Mouse (Mus musculus): Measurements from ENCODE around the gene Zmiz1. TPM values are rescaled to one million over a fixed set of nuclear protein-coding genes. Genes with fewer than 3 reads are reported as not detected.

Gene Zmiz1
- polyA plus RNA-seq, 1 experiment from 2014 or later = 6.1 TPM

GRCm38 (mm10) chr14:25611159-25611697 lies 152.2 kb downstream of the Zmiz1 start:
- H3K4me3 ChIP-seq (ENCODE audit: low read depth, low read length) = no peak overlapping the region
- H3K4me2 ChIP-seq (ENCODE audit: low read depth, low read length) = no peak overlapping the region
- peaks cover 9% of the 10 kb centered on the region for H3K4me1 ChIP-seq (ENCODE audit: control insufficient read depth, low read depth, low read length)
- H3K36me3 ChIP-seq (ENCODE audit: control insufficient read depth, insufficient read depth) = no peaks in the 10 kb centered on the region
- H3K9ac ChIP-seq (ENCODE audit: low read depth, low read length) = no peak overlapping the region
- no peaks in the 10 kb centered on the region for H3K9me3 ChIP-seq (replicated peaks; ENCODE audit: control insufficient read depth, low read length)
- 76% methylated on average over 9 of the region's 9 CpGs for WGBS (ENCODE audit: insufficient replicate concordance)
- no peak overlapping the region for H3K27ac ChIP-seq (ENCODE audit: low read length)
- H3K27me3 ChIP-seq (ENCODE audit: control insufficient read depth, insufficient read depth, low read depth, low read length) = peaks cover 25% of the 10 kb centered on the region
- ATAC-seq (ENCODE audit: low read depth) = no peak

- no peaks in the 10 kb centered on the region for H3K36me3 ChIP-seq (ENCODE audit: control insufficient read depth, insufficient read depth)
- H3K4me2 ChIP-seq (ENCODE audit: low read depth, low read length) = no peak overlapping the region
- no peak overlapping the region for H3K4me3 ChIP-seq (ENCODE audit: low read depth, low read length)
- 59% methylated on average over 10 of the region's 10 CpGs for WGBS (ENCODE audit: insufficient replicate concordance)
- no peak for ATAC-seq (ENCODE audit: low read depth)
- peaks cover 17% of the 10 kb centered on the region for H3K27me3 ChIP-seq (ENCODE audit: control insufficient read depth, insufficient read depth, low read depth, low read length)
- H3K4me1 ChIP-seq (ENCODE audit: control insufficient read depth, low read depth, low read length) = peaks cover 4% of the 10 kb centered on the region
- H3K27ac ChIP-seq (ENCODE audit: low read length) = no peak overlapping the region
- no peak overlapping the region for H3K9ac ChIP-seq (ENCODE audit: low read depth, low read length)
- H3K9me3 ChIP-seq (replicated peaks; ENCODE audit: control insufficient read depth, low read length) = no peaks in the 10 kb centered on the region
Observed at GRCm38 (mm10) chr14:25611815-25612698, 153.1 kb downstream of the Zmiz1 start.

GRCm38 (mm10) chr14:25613942-25614575 lies 155.1 kb downstream of the Zmiz1 start:
- ATAC-seq (ENCODE audit: low read depth) = no peak
- Histone ChIP-seq H3K36me3 (ENCODE audit: control insufficient read depth, insufficient read depth) (no peaks in the 10 kb centered on the region), H3K4me3 (ENCODE audit: low read depth, low read length) (no peak overlapping the region), H3K9me3 (replicated peaks; ENCODE audit: control insufficient read depth, low read length) (no peaks in the 10 kb centered on the region), H3K4me1 (ENCODE audit: control insufficient read depth, low read depth, low read length) (peaks cover 4% of the 10 kb centered on the region), H3K9ac (ENCODE audit: low read depth, low read length) (no peak overlapping the region), H3K27ac (ENCODE audit: low read length) (no peak overlapping the region), H3K27me3 (ENCODE audit: control insufficient read depth, insufficient read depth, low read depth, low read length) (no peaks in the 10 kb centered on the region), H3K4me2 (ENCODE audit: low read depth, low read length) (no peak overlapping the region)
- 60% methylated on average over 8 of the region's 8 CpGs for WGBS (ENCODE audit: insufficient replicate concordance)

- WGBS (ENCODE audit: insufficient replicate concordance) = 25% methylated on average over 5 of the region's 5 CpGs
- ATAC-seq (ENCODE audit: low read depth) = no peak
- Histone ChIP-seq H3K9me3 (replicated peaks; ENCODE audit: control insufficient read depth, low read length) (no peaks in the 10 kb centered on the region), H3K27ac (ENCODE audit: low read length) (no peak overlapping the region), H3K27me3 (ENCODE audit: control insufficient read depth, insufficient read depth, low read depth, low read length) (no peaks in the 10 kb centered on the region), H3K4me1 (ENCODE audit: control insufficient read depth, low read depth, low read length) (peaks cover 4% of the 10 kb centered on the region), H3K4me3 (ENCODE audit: low read depth, low read length) (no peak overlapping the region), H3K9ac (ENCODE audit: low read depth, low read length) (no peak overlapping the region), H3K4me2 (ENCODE audit: low read depth, low read length) (no peak overlapping the region), H3K36me3 (ENCODE audit: control insufficient read depth, insufficient read depth) (no peaks in the 10 kb centered on the region)
Observed at GRCm38 (mm10) chr14:25614684-25615083, 155.7 kb downstream of the Zmiz1 start.

- Histone ChIP-seq H3K36me3 (ENCODE audit: control insufficient read depth, insufficient read depth) (no peaks in the 10 kb centered on the region), H3K4me3 (ENCODE audit: low read depth, low read length) (no peak overlapping the region), H3K4me2 (ENCODE audit: low read depth, low read length) (no peak overlapping the region), H3K27me3 (ENCODE audit: control insufficient read depth, insufficient read depth, low read depth, low read length) (no peaks in the 10 kb centered on the region), H3K4me1 (ENCODE audit: control insufficient read depth, low read depth, low read length) (no peaks in the 10 kb centered on the region), H3K9me3 (replicated peaks; ENCODE audit: control insufficient read depth, low read length) (no peaks in the 10 kb centered on the region), H3K9ac (ENCODE audit: low read depth, low read length) (no peak overlapping the region), H3K27ac (ENCODE audit: low read length) (no peak overlapping the region)
- ATAC-seq (ENCODE audit: low read depth) = no peak
- WGBS (ENCODE audit: insufficient replicate concordance) = 57% methylated on average over 8 of the region's 8 CpGs
Observed at GRCm38 (mm10) chr14:25615602-25616001, 156.6 kb downstream of the Zmiz1 start.

GRCm38 (mm10) chr14:25616009-25616723 lies 157.2 kb downstream of the Zmiz1 start:
- H3K36me3 ChIP-seq (ENCODE audit: control insufficient read depth, insufficient read depth) = no peaks in the 10 kb centered on the region
- H3K9ac ChIP-seq (ENCODE audit: low read depth, low read length) = no peak overlapping the region
- 64% methylated on average over 15 of the region's 15 CpGs for WGBS (ENCODE audit: insufficient replicate concordance)
- no peak overlapping the region for H3K4me2 ChIP-seq (ENCODE audit: low read depth, low read length)
- H3K4me1 ChIP-seq (ENCODE audit: control insufficient read depth, low read depth, low read length) = no peaks in the 10 kb centered on the region
- H3K9me3 ChIP-seq (replicated peaks; ENCODE audit: control insufficient read depth, low read length) = no peaks in the 10 kb centered on the region
- no peak for ATAC-seq (ENCODE audit: low read depth)
- H3K4me3 ChIP-seq (ENCODE audit: low read depth, low read length) = no peak overlapping the region
- H3K27ac ChIP-seq (ENCODE audit: low read length) = no peak overlapping the region
- no peaks in the 10 kb centered on the region for H3K27me3 ChIP-seq (ENCODE audit: control insufficient read depth, insufficient read depth, low read depth, low read length)

GRCm38 (mm10) chr14:25617264-25617663 lies 158.3 kb downstream of the Zmiz1 start:
- ATAC-seq (ENCODE audit: low read depth) = no peak
- H3K4me2 ChIP-seq (ENCODE audit: low read depth, low read length) = no peak overlapping the region
- WGBS (ENCODE audit: insufficient replicate concordance) = 49% methylated on average over 4 of the region's 4 CpGs

GRCm38 (mm10) chr14:25619066-25619762 lies 160.2 kb downstream of the Zmiz1 start:
- Histone ChIP-seq H3K9ac (ENCODE audit: low read depth, low read length) (no peak overlapping the region), H3K4me1 (ENCODE audit: control insufficient read depth, low read depth, low read length) (no peaks in the 10 kb centered on the region), H3K36me3 (ENCODE audit: control insufficient read depth, insufficient read depth) (no peaks in the 10 kb centered on the region), H3K4me3 (ENCODE audit: low read depth, low read length) (no peak overlapping the region), H3K27me3 (ENCODE audit: control insufficient read depth, insufficient read depth, low read depth, low read length) (no peaks in the 10 kb centered on the region), H3K27ac (ENCODE audit: low read length) (no peak overlapping the region), H3K9me3 (replicated peaks; ENCODE audit: control insufficient read depth, low read length) (no peaks in the 10 kb centered on the region), H3K4me2 (ENCODE audit: low read depth, low read length) (no peak overlapping the region)
- no peak for ATAC-seq (ENCODE audit: low read depth)
- 70% methylated on average over 4 of the region's 4 CpGs for WGBS (ENCODE audit: insufficient replicate concordance)

More at GRCm38 (mm10) chr14:25617264-25617663, 158.3 kb downstream of the Zmiz1 start:
- no peak overlapping the region for H3K9ac ChIP-seq (ENCODE audit: low read depth, low read length)
- H3K4me1 ChIP-seq (ENCODE audit: control insufficient read depth, low read depth, low read length) = no peaks in the 10 kb centered on the region
- no peak overlapping the region for H3K4me3 ChIP-seq (ENCODE audit: low read depth, low read length)
- H3K36me3 ChIP-seq (ENCODE audit: control insufficient read depth, insufficient read depth) = no peaks in the 10 kb centered on the region
- no peak overlapping the region for H3K27ac ChIP-seq (ENCODE audit: low read length)
- no peaks in the 10 kb centered on the region for H3K27me3 ChIP-seq (ENCODE audit: control insufficient read depth, insufficient read depth, low read depth, low read length)
- H3K9me3 ChIP-seq (replicated peaks; ENCODE audit: control insufficient read depth, low read length) = no peaks in the 10 kb centered on the region

Data from liver, embryonic 16.5 days (tissue).